ENCODE assay signal across 12 mouse cellular contexts in the genomic region with DNA sequence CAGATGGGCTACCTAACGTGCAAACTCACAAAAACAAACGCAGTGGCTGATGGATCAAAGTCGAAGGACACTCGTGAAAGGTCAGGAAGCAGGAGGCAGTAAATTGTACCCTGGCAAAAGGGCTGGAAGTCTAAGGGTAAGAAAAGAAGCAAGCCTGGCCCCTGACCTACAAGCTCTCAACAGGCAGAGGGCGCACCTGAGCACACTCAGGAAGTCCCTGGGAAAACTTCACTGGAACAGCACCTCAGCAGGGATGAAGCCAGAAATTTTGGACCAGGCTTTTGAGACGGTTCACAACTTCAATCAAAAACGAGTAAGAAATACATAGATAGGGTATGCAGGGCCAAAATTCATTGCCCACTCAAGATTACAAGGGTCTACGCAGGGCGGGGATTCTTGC. TPM values are rescaled to one million over a fixed set of nuclear protein-coding genes. Genes with fewer than 3 reads are reported as not detected.
DNase-seq lines count a peak whose midpoint lies in the region; ATAC-seq and TF ChIP-seq lines count a peak whose summit lies in the region.
"Not testable (repeated sequence)": the region's sequence is repeated elsewhere in the genome, so short reads cannot be mapped to it uniquely, and the experiment has no call there.
"Had no signal": no experiment of that assay in that cellular context is flagged by ENCODE, and none has a peak within 500 bp of the region (broad histone marks: within the 10 kb centered on the region; RNA-seq: fewer than 3 reads in every experiment).

No protein-coding gene starts in this region.

- not testable (repeated sequence) for H3K36me3 ChIP-seq in forebrain, embryonic 16.5 days (ENCODE audit: control insufficient read depth, insufficient read depth); heart, postnatal 0 days (replicated peaks; ENCODE audit: control insufficient read depth, insufficient read depth, low read length); lung, embryonic 14.5 days (ENCODE audit: insufficient read depth); neural tube, embryonic 12.5 days

- not testable (repeated sequence) for H3K9ac ChIP-seq in forebrain, embryonic 16.5 days (replicated peaks; ENCODE audit: low read depth, low read length); heart, postnatal 0 days (replicated peaks; ENCODE audit: low read depth, low read length); lung, embryonic 14.5 days; neural tube, embryonic 12.5 days

- not testable (repeated sequence) for TF ChIP-seq EP300 in heart, postnatal 0 days (IDR thresholded peaks at IDR 0.05; ENCODE audit: low read depth)

- peak; percentile 32 for TF ChIP-seq CTCF in heart, postnatal 0 days (IDR thresholded peaks at IDR 0.05; ENCODE audit: low read depth)
- peak; percentile 50 for TF ChIP-seq CTCF in lung, embryonic 14.5 days (IDR thresholded peaks at IDR 0.05; ENCODE audit: low read depth)

- not testable (repeated sequence) for H3K27me3 ChIP-seq in forebrain, embryonic 16.5 days (replicated peaks; ENCODE audit: control insufficient read depth, insufficient read depth, low read length); heart, postnatal 0 days (ENCODE audit: control insufficient read depth, insufficient read depth, low read length); lung, embryonic 14.5 days (ENCODE audit: insufficient read depth, low read length); neural tube, embryonic 12.5 days (replicated peaks)

- not testable (repeated sequence) for H3K27ac ChIP-seq in forebrain, embryonic 16.5 days (ENCODE audit: low read length); heart, postnatal 0 days (ENCODE audit: low read depth); lung, embryonic 14.5 days (ENCODE audit: low read depth); neural tube, embryonic 12.5 days

- H3K9me3 ChIP-seq in forebrain, embryonic 16.5 days (ENCODE audit: control insufficient read depth, low read length); heart, postnatal 0 days (replicated peaks; ENCODE audit: control insufficient read depth, low read length); lung, embryonic 14.5 days (ENCODE audit: low read depth, low read length); neural tube, embryonic 12.5 days: not testable (repeated sequence)

- ATAC-seq in forebrain, embryonic 16.5 days; heart, postnatal 0 days (ENCODE audit: insufficient read depth, low read depth); lung, embryonic 14.5 days (ENCODE audit: insufficient read depth); neural tube, embryonic 12.5 days (ENCODE audit: low FRiP score, low read depth): not testable (repeated sequence)

- H3K4me2 ChIP-seq in forebrain, embryonic 16.5 days (ENCODE audit: low read length) = peak overlapping the region; percentile 76
- not testable (repeated sequence) for H3K4me2 ChIP-seq in heart, postnatal 0 days (ENCODE audit: low read depth, low read length)
- H3K4me2 ChIP-seq in lung, embryonic 14.5 days = peak overlapping the region; percentile 63
- H3K4me2 ChIP-seq in neural tube, embryonic 12.5 days (replicated peaks) = peak overlapping the region; percentile 79

- H3K4me3 ChIP-seq in forebrain, embryonic 16.5 days (replicated peaks; ENCODE audit: low read length); heart, postnatal 0 days (ENCODE audit: low read depth, low read length); lung, embryonic 14.5 days (ENCODE audit: low read depth, low read length); neural tube, embryonic 12.5 days: not testable (repeated sequence)

- DNase-seq in cerebellum, postnatal 10 days = peak; percentile 6 to 19
- DNase-seq in heart, postnatal 0 days (ENCODE audit: low spot score); lung, embryonic 14.5 days: not testable (repeated sequence)
- peak; percentile 2 for DNase-seq in kidney, adult 11 months
- DNase-seq in layer of hippocampus, postnatal 14 days (ENCODE audit: low spot score in 2 of 2) = peak; percentile 1 to 9
- DNase-seq in testis, postnatal 14 days (ENCODE audit: low spot score) = peak; percentile 2

- not testable (repeated sequence) for H3K4me1 ChIP-seq in forebrain, embryonic 16.5 days (replicated peaks; ENCODE audit: control insufficient read depth, insufficient read depth, low read length); heart, postnatal 0 days (ENCODE audit: control insufficient read depth, insufficient read depth); lung, embryonic 14.5 days (ENCODE audit: insufficient read depth); neural tube, embryonic 12.5 days

- WGBS in forebrain, embryonic 16.5 days = 2% methylated on average over 8 of the region's 9 CpGs
- WGBS in heart, postnatal 0 days = 13% methylated on average over 9 of the region's 9 CpGs
- 7% methylated on average over 9 of the region's 9 CpGs for WGBS in lung, embryonic 14.5 days
- 10% methylated on average over 9 of the region's 9 CpGs for WGBS in neural tube, embryonic 12.5 days

RNA-seq across cellular contexts. Expression of a gene that starts 1.0 kb away (rescaled TPM):
- polyA plus RNA-seq in forebrain, embryonic 16.5 days (2015; fragmentation: Nextera tagmentation; extraction: Ambion mirVana) = 2.1 and 3.8 TPM in 2 replicates
- not detected in 2 replicates for total RNA-seq in heart, postnatal 0 days (2014; rRNA removed; ENCODE audit: low replicate concordance)
- polyA plus RNA-seq in heart, postnatal 0 days (2015; fragmentation: Nextera tagmentation; extraction: Ambion mirVana) = 0.08 and 0.16 TPM in 2 replicates
- 1 to 10 TPM in 1 of 2 experiments, under 1 TPM in 1; 0.37 to 1.4 TPM for total RNA-seq in layer of hippocampus, postnatal 14 days (2021)
- polyA plus RNA-seq in lung, embryonic 14.5 days (2014; fragmentation: Nextera tagmentation; extraction: Ambion mirVana) = 0.66 and 0.93 TPM in 2 replicates
- polyA plus RNA-seq in neural tube, embryonic 12.5 days (2016; fragmentation: Nextera tagmentation; extraction: Ambion mirVana) = 1.1 and 1.3 TPM in 2 replicates
- polyA plus RNA-seq: small intestine, adult 2 months had no signal

RNA-seq across cellular contexts. Expression of a gene that starts 18.5 kb away (rescaled TPM):
- polyA plus RNA-seq in forebrain, embryonic 16.5 days (2015; fragmentation: Nextera tagmentation; extraction: Ambion mirVana) = not detected in 2 replicates
- total RNA-seq in heart, postnatal 0 days (2014; rRNA removed; ENCODE audit: low replicate concordance) = not detected in 2 replicates
- not detected in 2 replicates for polyA plus RNA-seq in heart, postnatal 0 days (2015; fragmentation: Nextera tagmentation; extraction: Ambion mirVana)
- not detected for total RNA-seq in layer of hippocampus, postnatal 14 days (2021)
- not detected in 2 replicates for polyA plus RNA-seq in lung, embryonic 14.5 days (2014; fragmentation: Nextera tagmentation; extraction: Ambion mirVana)
- polyA plus RNA-seq in neural tube, embryonic 12.5 days (2016; fragmentation: Nextera tagmentation; extraction: Ambion mirVana) = not detected in 2 replicates
- polyA plus RNA-seq: gonadal fat pad, adult 2 months; limb, embryonic 10.5 days; small intestine, adult 2 months; thymus, postnatal 0 days had no signal

RNA-seq across cellular contexts. Expression of a gene that starts 52.7 kb away (rescaled TPM):
- not detected in 2 replicates for polyA plus RNA-seq in forebrain, embryonic 16.5 days (2015; fragmentation: Nextera tagmentation; extraction: Ambion mirVana)
- not detected in 2 replicates for total RNA-seq in heart, postnatal 0 days (2014; rRNA removed; ENCODE audit: low replicate concordance)
- not detected in 2 replicates for polyA plus RNA-seq in heart, postnatal 0 days (2015; fragmentation: Nextera tagmentation; extraction: Ambion mirVana)
- under 1 TPM in 1 of 2 experiments, not detected in 1; 0.21 TPM for total RNA-seq in layer of hippocampus, postnatal 14 days (2021)
- not detected in 2 replicates for polyA plus RNA-seq in lung, embryonic 14.5 days (2014; fragmentation: Nextera tagmentation; extraction: Ambion mirVana)
- polyA plus RNA-seq in neural tube, embryonic 12.5 days (2016; fragmentation: Nextera tagmentation; extraction: Ambion mirVana) = not detected in 2 replicates
- polyA plus RNA-seq: gonadal fat pad, adult 2 months; limb, embryonic 10.5 days; small intestine, adult 2 months had no signal
